Mouse (Mus musculus): ENCODE results near the gene Znrf1. TPM values are rescaled to one million over a fixed set of nuclear protein-coding genes. Genes with fewer than 3 reads are reported as not detected.
A peak's percentile ranks its signal among the peaks of the same experiment; 100 is the strongest.
"Not testable (repeated sequence)": the region's sequence is repeated elsewhere in the genome, so short reads cannot be mapped to it uniquely, and the experiment has no call there.

Gene Znrf1
- polyA plus RNA-seq, 1 experiment = 166 TPM

DNA sequence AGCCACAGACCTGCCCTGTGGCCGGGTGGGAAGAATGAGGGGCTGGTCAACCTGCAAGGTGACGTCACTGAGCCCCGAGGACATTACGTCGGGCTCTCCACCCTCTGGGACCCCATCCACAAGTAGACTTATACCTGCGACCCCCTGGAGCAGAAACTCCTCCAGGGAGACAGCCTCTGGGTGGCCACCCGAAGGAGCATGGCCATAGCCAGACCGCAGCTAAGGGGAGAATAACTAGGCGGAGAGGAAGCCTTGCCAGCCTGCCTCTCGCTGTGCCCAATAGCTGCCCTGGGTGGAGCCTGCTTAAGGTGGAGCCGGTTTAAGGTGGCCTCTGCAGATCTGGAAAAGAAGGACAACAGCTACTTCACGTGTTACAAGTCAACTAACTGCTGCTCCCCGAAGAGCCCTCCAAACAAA is 94.2 kb downstream of the Znrf1 start, which contains the start of gene Ldhd:
Gene Ldhd (minus strand): TSS at position 270 of the 417 bp plus-strand sequence.
- Histone ChIP-seq H3K4me1 (ENCODE audit: control insufficient read depth, insufficient read depth, low read length) (peaks cover 6% of the 10 kb centered on the region), H3K4me3 (ENCODE audit: insufficient read depth, low read length) (peak within 1 kb of the TSS; percentile 34), H3K27ac (ENCODE audit: insufficient read depth, low read length) (peak within 1 kb of the TSS; percentile 36)
- TF ChIP-seq CTCF (IDR thresholded peaks at IDR 0.05; ENCODE audit: extremely low read depth, insufficient read depth, low read length) (no peak), POLR2A (IDR thresholded peaks at IDR 0.05; ENCODE audit: extremely low read depth, insufficient read depth, low read length) (peak; percentile 89)

DNA sequence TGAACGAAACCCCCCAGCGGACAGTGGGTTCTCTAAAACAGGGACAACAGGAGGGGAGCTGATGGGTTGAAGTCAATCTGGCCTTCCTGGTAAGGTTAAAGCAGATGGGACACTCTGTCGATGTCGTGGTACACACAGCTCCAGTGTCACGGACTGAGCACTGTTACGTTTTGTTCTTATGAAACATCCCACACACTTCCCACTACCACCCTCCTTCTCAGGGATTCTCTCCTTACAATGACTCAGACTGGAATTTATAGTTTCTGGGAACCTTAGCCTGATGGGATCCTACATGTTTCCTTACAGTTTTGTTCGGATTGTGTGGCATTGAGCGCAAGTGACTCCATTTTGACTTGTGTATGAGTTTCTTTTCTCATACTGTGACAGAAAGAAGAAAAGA is 95.7 kb downstream of the Znrf1 start:
- TF ChIP-seq POLR2A (IDR thresholded peaks at IDR 0.05; ENCODE audit: extremely low read depth, insufficient read depth, low read length) (no peak), CTCF (IDR thresholded peaks at IDR 0.05; ENCODE audit: extremely low read depth, insufficient read depth, low read length) (no peak)
- Histone ChIP-seq H3K4me1 (ENCODE audit: control insufficient read depth, insufficient read depth, low read length) (peaks cover 3% of the 10 kb centered on the region; the same call in 1 of the 2 replicates), H3K27ac (ENCODE audit: insufficient read depth, low read length) (no peak overlapping the region), H3K4me3 (ENCODE audit: insufficient read depth, low read length) (no peak overlapping the region)

DNA sequence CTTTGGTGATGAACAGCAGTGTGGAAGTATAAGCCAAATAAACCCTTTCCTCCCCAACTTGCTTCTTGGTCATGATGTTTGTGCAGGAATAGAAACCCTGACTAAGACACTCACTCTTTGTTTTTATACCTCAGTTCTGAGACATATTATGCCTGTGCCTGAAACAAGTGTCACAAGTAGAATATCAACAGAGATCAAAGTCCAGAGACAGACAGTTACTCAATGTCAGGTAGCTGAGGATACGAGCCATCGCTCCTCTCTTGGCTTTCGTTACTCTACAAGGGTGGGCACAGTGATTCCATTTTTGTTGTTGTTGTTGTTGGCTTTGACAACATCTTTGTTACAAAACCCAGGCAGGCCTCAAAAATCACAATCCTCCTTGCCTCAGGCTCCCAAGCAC is 97.1 kb downstream of the Znrf1 start:
- Histone ChIP-seq H3K4me1 (ENCODE audit: control insufficient read depth, insufficient read depth, low read length) (no peaks in the 10 kb centered on the region; the same call in 1 of the 2 replicates), H3K4me3 (ENCODE audit: insufficient read depth, low read length) (no peak overlapping the region)
- no peak for TF ChIP-seq CTCF (IDR thresholded peaks at IDR 0.05; ENCODE audit: extremely low read depth, insufficient read depth, low read length)
- TF ChIP-seq POLR2A (IDR thresholded peaks at IDR 0.05; ENCODE audit: extremely low read depth, insufficient read depth, low read length) = no peak

DNA sequence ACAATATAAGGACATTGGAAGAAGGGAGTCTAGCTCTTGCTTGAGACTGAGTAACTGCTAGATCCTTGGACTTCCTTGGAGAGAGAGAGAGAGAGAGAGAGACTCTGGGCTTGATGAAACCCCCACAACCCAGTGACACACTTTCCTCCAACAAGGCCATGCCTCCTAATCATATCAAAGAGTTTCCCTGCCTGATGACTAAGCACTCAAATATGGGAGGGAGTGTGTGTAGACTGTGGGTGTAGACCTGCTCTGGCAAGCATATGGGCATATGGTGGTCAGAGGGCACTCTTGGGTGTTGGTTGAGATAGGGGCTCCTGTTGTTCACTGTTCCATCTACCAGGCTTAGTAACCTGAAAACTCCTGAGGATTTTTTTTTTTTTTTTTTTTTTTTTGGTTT is 102.2 kb downstream of the Znrf1 start:
- Histone ChIP-seq H3K4me3 (ENCODE audit: insufficient read depth, low read length) (no peak overlapping the region), H3K4me1 (ENCODE audit: control insufficient read depth, insufficient read depth, low read length) (peaks cover 3% of the 10 kb centered on the region; the same call in 1 of the 2 replicates), H3K27ac (ENCODE audit: insufficient read depth, low read length) (no peak overlapping the region)
- TF ChIP-seq POLR2A (IDR thresholded peaks at IDR 0.05; ENCODE audit: extremely low read depth, insufficient read depth, low read length) = no peak
- TF ChIP-seq CTCF (IDR thresholded peaks at IDR 0.05; ENCODE audit: extremely low read depth, insufficient read depth, low read length) = no peak

More for the DNA sequence above, 97.1 kb downstream of the Znrf1 start:
- H3K27ac ChIP-seq (ENCODE audit: insufficient read depth, low read length) = no peak overlapping the region

DNA sequence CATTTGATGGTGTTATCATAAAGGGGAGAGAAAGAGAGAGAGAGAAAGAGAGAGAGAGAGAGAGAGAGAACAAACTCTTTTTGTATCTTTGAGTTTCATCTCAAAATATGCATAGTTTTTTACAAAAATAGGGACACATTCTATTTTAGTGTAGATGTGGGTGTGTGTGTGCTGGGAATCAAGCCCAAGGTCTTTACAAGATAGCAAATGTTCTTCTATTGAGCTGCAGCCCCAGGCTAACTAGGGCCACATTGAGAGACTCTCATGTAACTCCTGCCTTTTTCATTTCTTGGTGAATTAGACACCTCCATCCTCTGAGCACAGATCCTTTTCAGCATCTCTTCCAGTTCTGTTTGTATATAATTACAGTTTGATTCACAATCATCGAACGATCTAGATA is 105.2 kb downstream of the Znrf1 start:
- no peak overlapping the region for H3K4me3 ChIP-seq (ENCODE audit: insufficient read depth, low read length)
- TF ChIP-seq CTCF (IDR thresholded peaks at IDR 0.05; ENCODE audit: extremely low read depth, insufficient read depth, low read length) = no peak
- TF ChIP-seq POLR2A (IDR thresholded peaks at IDR 0.05; ENCODE audit: extremely low read depth, insufficient read depth, low read length) = no peak
- H3K4me1 ChIP-seq (ENCODE audit: control insufficient read depth, insufficient read depth, low read length) = peaks cover 3% of the 10 kb centered on the region; the same call in 1 of the 2 replicates
- no peak overlapping the region for H3K27ac ChIP-seq (ENCODE audit: insufficient read depth, low read length)

DNA sequence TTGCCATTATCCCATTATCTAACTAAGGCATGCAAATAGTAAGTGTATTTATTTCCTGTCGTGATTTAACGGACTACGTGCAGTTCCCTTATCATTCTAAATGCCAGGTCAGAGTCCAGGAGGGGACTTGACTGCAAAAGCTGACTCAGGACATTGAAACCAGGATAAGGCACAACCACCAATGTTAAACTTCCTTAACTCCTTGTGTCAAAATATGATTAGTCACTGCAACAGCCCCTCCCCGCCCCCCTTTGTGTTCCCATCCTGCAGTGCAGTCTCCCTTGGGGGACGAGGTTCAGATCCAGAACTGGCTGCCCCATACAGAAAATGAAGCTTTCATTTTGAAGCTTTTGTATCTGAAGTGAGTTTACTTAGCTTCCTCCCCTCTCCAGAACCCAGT is 106.6 kb downstream of the Znrf1 start:
- H3K27ac ChIP-seq (ENCODE audit: insufficient read depth, low read length) = peak overlapping the region; percentile 25
- peaks cover 3% of the 10 kb centered on the region; the same call in 1 of the 2 replicates for H3K4me1 ChIP-seq (ENCODE audit: control insufficient read depth, insufficient read depth, low read length)
- H3K4me3 ChIP-seq (ENCODE audit: insufficient read depth, low read length) = peak overlapping the region; percentile 67
- TF ChIP-seq POLR2A (IDR thresholded peaks at IDR 0.05; ENCODE audit: extremely low read depth, insufficient read depth, low read length) (no peak), CTCF (IDR thresholded peaks at IDR 0.05; ENCODE audit: extremely low read depth, insufficient read depth, low read length) (no peak)

DNA sequence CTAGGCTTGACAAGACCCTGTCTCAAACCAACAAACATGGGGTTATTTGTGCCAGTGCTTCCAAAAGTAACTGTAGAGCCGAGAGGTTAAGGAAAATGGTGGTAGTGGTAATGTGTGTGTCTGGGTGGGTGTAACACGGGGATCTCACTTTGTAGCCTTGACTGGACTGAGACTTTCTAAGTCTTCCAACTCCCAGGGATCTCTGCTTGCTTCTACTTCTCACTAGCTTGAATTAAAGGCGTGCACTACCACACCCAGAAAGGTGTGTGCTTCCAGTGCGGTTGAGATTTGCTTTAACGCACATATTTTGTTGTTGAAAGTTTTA is 107.0 kb downstream of the Znrf1 start:
- peak overlapping the region; percentile 25 for H3K27ac ChIP-seq (ENCODE audit: insufficient read depth, low read length)
- no peak for TF ChIP-seq CTCF (IDR thresholded peaks at IDR 0.05; ENCODE audit: extremely low read depth, insufficient read depth, low read length)
- no peak for TF ChIP-seq POLR2A (IDR thresholded peaks at IDR 0.05; ENCODE audit: extremely low read depth, insufficient read depth, low read length)
- H3K4me3 ChIP-seq (ENCODE audit: insufficient read depth, low read length) = peak overlapping the region; percentile 67
- H3K4me1 ChIP-seq (ENCODE audit: control insufficient read depth, insufficient read depth, low read length) = peaks cover 3% of the 10 kb centered on the region; the same call in 1 of the 2 replicates

DNA sequence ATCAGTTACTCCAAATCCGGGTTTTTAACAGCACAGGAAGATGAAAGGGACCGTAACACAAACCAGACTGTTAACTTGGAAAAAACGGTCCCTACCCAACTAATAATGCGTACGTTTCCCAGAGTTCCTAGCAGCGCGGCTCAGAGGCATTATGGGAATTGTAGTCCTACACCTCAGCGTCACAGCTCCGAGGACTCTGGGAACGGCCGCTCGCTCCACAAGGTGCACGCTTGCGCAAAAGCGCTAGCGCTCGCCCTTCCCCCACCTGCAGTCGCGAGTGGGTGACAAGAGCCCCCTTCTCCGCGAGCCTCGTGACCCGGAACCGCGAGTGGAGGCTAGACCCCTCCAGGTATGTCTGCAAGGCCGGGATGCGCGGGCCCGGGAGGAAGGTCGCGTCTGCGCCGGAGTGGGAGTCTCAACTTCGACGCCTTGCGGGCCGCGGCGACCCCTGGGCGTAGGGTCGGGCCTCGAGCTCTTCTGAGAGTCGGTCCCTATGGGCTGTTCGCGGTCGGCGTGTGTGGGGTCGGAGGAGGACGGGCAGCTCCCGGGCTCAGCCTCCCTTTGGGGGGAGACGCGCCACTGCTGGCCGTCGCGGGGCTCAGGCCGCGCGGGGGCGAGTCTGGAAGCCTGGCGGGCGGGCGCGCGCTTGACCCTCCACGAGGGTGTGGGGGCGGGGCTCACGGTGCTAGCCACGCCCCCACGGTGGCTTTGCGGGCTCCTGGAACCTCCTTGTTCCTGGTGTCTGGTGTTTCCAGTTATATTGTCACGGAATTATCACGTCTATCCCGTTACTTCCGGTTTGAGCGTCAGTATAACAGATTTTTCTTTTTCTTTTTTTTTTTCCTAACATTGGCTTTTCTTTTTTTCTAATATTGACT is 107.6 kb downstream of the Znrf1 start, which contains the start of gene Zfp1:
Gene Zfp1 (plus strand): TSS at position 138 of the 878 bp plus-strand sequence.
- H3K4me3 ChIP-seq (ENCODE audit: insufficient read depth, low read length) = peak within 1 kb of the TSS; percentile 67
- no peak for TF ChIP-seq CTCF (IDR thresholded peaks at IDR 0.05; ENCODE audit: extremely low read depth, insufficient read depth, low read length)
- TF ChIP-seq POLR2A (IDR thresholded peaks at IDR 0.05; ENCODE audit: extremely low read depth, insufficient read depth, low read length) = peak; percentile 53; the same call in 1 of the 2 replicates
- peak within 1 kb of the TSS; percentile 99 for H3K27ac ChIP-seq (ENCODE audit: insufficient read depth, low read length)
- H3K4me1 ChIP-seq (ENCODE audit: control insufficient read depth, insufficient read depth, low read length) = peaks cover 3% of the 10 kb centered on the region; the same call in 1 of the 2 replicates

DNA sequence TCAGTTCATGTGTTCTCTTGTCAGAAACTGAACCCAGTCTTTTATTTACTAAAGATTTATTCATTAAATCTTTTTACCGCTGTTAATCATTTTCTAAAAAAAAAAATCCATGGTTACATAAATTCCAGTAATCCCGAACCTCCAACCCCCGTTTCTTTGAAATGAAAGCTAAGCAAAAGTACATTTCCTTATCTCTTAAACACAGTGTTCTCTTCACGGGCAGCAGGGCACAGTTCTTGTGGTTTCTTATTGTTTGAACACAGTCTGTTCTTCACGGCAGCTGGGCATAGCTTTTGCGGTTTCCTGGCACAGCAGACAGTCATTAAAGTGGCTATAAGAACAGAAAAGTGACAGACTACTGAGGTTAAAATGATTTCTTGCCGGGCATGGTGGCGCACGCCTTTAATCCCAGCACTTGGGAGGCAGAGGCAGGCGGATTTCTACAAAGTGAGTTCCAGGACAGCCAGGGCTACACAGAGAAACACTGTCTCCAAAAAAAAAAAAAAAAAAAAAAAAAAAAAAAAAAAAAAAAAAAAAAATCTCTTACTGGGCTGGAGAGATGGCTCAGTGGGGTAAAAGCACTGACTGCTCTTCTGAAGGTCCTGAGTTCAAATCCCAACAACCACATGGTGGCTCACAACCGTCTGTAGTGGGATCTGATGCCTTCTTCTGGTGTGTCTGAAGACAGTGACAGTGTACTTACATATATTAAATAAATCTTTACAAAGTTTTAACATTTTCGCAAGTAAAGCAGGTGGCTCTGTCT is 108.6 kb downstream of the Znrf1 start:
- not testable (repeated sequence) for H3K4me1 ChIP-seq (ENCODE audit: control insufficient read depth, insufficient read depth, low read length); H3K27ac ChIP-seq (ENCODE audit: insufficient read depth, low read length)
- peak overlapping the region; percentile 67 for H3K4me3 ChIP-seq (ENCODE audit: insufficient read depth, low read length)
